Mouse (Mus musculus) heart, embryonic 11.5 days (tissue): ENCODE measurements around the gene Daglb. TPM values are rescaled to one million over a fixed set of nuclear protein-coding genes. Genes with fewer than 3 reads are reported as not detected.

Experiments
- ATAC-seq: fragments of 200-750 bp; cut with Nextera tagmentation; replicated peaks from 2 replicates; pipeline ENCODE4 v1.8.0; 2017; ENCODE audit warnings: moderate library complexity; ENCODE audit not compliant: insufficient number of reproducible peaks, low FRiP score, low TSS enrichment
- H3K27ac ChIP-seq: fragments of 300-500 bp; sonication (generic); 2 replicates; pipeline ENCODE4 v1.5.1; 2014; ENCODE audit warnings: mild to moderate bottlenecking, low read depth, low read length
- H3K27me3 ChIP-seq: fragments of 300-500 bp; sonication (generic); 2 replicates; pipeline ENCODE4 v1.6.1; 2014; ENCODE audit warnings: mild to moderate bottlenecking, low read length, mixed read lengths; ENCODE audit not compliant: control insufficient read depth, insufficient read depth
- H3K36me3 ChIP-seq: fragments of 300-500 bp; sonication (generic); 2 replicates; pipeline ENCODE4 v1.6.1; 2014; ENCODE audit warnings: mild to moderate bottlenecking, low read length, moderate library complexity, mixed read lengths; ENCODE audit not compliant: control insufficient read depth, insufficient read depth
- H3K4me1 ChIP-seq: fragments of 300-500 bp; sonication (generic); 2 replicates; pipeline ENCODE4 v1.6.1; 2014; ENCODE audit warnings: low read length; ENCODE audit not compliant: control insufficient read depth, insufficient read depth
- H3K4me2 ChIP-seq: fragments of 300-500 bp; sonication (generic); 2 replicates; pipeline ENCODE4 v1.6.1; 2014; ENCODE audit warnings: mild to moderate bottlenecking, moderate library complexity
- H3K4me3 ChIP-seq: fragments of 300-500 bp; sonication (generic); 2 replicates; pipeline ENCODE4 v1.5.1; 2014; ENCODE audit warnings: low read depth, low read length
- H3K9ac ChIP-seq: fragments of 300-500 bp; sonication (generic); 2 replicates; pipeline ENCODE4 v1.6.1; 2014; ENCODE audit warnings: mild to moderate bottlenecking, low read depth, low read length, moderate library complexity
- H3K9me3 ChIP-seq: fragments of 300-500 bp; sonication (generic); replicated peaks from 2 replicates; pipeline ENCODE4 v1.6.1; 2016; ENCODE audit warnings: low read length; ENCODE audit not compliant: control insufficient read depth
- WGBS: fragments of 180-500 bp; shearing (Covaris S2); extraction: QIAGEN DNeasy Blood & Tissue Kit; methylation state at CpG from one replicate; pipeline ENCODE4 v1.1.7; 2014; ENCODE audit not compliant: insufficient replicate concordance; 5-methylcytosine and 5-hydroxymethylcytosine counted together
- polyA plus RNA-seq: library from polyadenylated mRNA; unstranded; fragments of >200 nt; fragmentation: Nextera tagmentation; extraction: Ambion mirVana; gene quantifications from 2 replicates; pipeline ENCODE4 v1.2.1, GENCODE M21; 2014

The Daglb gene
- polyA plus RNA-seq, 1 experiment from 2014 or later: 8.5 TPM

GRCm38 (mm10) chr5:143502899-143503557 lies 38.6 kb downstream of the Daglb start:
- peaks cover 11% of the 10 kb centered on the region for H3K4me1 ChIP-seq
- peaks cover 13% of the 10 kb centered on the region for H3K36me3 ChIP-seq
- WGBS: 89% methylated on average over 19 of the region's 19 CpGs
- no peak overlapping the region for H3K9ac ChIP-seq
- no peaks in the 10 kb centered on the region for H3K27me3 ChIP-seq
- H3K27ac ChIP-seq: no peak overlapping the region
- ATAC-seq: no peak
- H3K9me3 ChIP-seq: no peaks in the 10 kb centered on the region
- H3K4me2 ChIP-seq: no peak overlapping the region
- no peak overlapping the region for H3K4me3 ChIP-seq

GRCm38 (mm10) chr5:143503740-143504139 lies 39.4 kb downstream of the Daglb start:
- H3K4me2 ChIP-seq: no peak overlapping the region
- no peak overlapping the region for H3K4me3 ChIP-seq
- H3K27me3 ChIP-seq: no peaks in the 10 kb centered on the region
- H3K9me3 ChIP-seq: no peaks in the 10 kb centered on the region
- no peak for ATAC-seq
- peaks cover 19% of the 10 kb centered on the region for H3K4me1 ChIP-seq
- H3K27ac ChIP-seq: no peak overlapping the region
- H3K36me3 ChIP-seq: peaks cover 13% of the 10 kb centered on the region
- WGBS: 90% methylated on average over 6 of the region's 6 CpGs
- no peak overlapping the region for H3K9ac ChIP-seq

- ATAC-seq: no peak
- no peaks in the 10 kb centered on the region for H3K9me3 ChIP-seq
- no peak overlapping the region for H3K4me3 ChIP-seq
- no peak overlapping the region for H3K27ac ChIP-seq
- peaks cover 26% of the 10 kb centered on the region for H3K4me1 ChIP-seq
- H3K27me3 ChIP-seq: no peaks in the 10 kb centered on the region
- 62% methylated on average over 3 of the region's 3 CpGs for WGBS
- H3K9ac ChIP-seq: no peak overlapping the region
- H3K36me3 ChIP-seq: peaks cover 13% of the 10 kb centered on the region
- H3K4me2 ChIP-seq: no peak overlapping the region
Measured at GRCm38 (mm10) chr5:143504453-143504852, 40.1 kb downstream of the Daglb start.

- peaks cover 13% of the 10 kb centered on the region for H3K36me3 ChIP-seq
- H3K9ac ChIP-seq: no peak overlapping the region
- no peaks in the 10 kb centered on the region for H3K9me3 ChIP-seq
- H3K4me3 ChIP-seq: no peak overlapping the region
- H3K4me2 ChIP-seq: no peak overlapping the region
- no peak for ATAC-seq
- WGBS: 87% methylated on average over 8 of the region's 8 CpGs
- H3K4me1 ChIP-seq: peaks cover 32% of the 10 kb centered on the region
- no peak overlapping the region for H3K27ac ChIP-seq
- H3K27me3 ChIP-seq: no peaks in the 10 kb centered on the region
Measured at GRCm38 (mm10) chr5:143505056-143505455, 40.7 kb downstream of the Daglb start.

GRCm38 (mm10) chr5:143505545-143505944 lies 41.2 kb downstream of the Daglb start:
- Histone ChIP-seq H3K4me1 (peaks cover 36% of the 10 kb centered on the region), H3K27ac (no peak overlapping the region), H3K27me3 (no peaks in the 10 kb centered on the region), H3K9ac (no peak overlapping the region), H3K4me2 (no peak overlapping the region), H3K36me3 (peaks cover 13% of the 10 kb centered on the region), H3K9me3 (no peaks in the 10 kb centered on the region), H3K4me3 (no peak overlapping the region)
- no peak for ATAC-seq
- WGBS: 80% methylated on average over 7 of the region's 7 CpGs

GRCm38 (mm10) chr5:143509294-143509693 lies 44.9 kb downstream of the Daglb start:
- Histone ChIP-seq H3K9me3 (no peaks in the 10 kb centered on the region), H3K27me3 (no peaks in the 10 kb centered on the region), H3K4me3 (peak overlapping the region; percentile 14; the same call in 1 of the 2 replicates), H3K4me1 (peaks cover 64% of the 10 kb centered on the region), H3K4me2 (peak overlapping the region; percentile 45), H3K36me3 (peaks cover 12% of the 10 kb centered on the region), H3K27ac (peak overlapping the region; percentile 83), H3K9ac (peak overlapping the region; percentile 36; the same call in 1 of the 2 replicates)
- ATAC-seq: no peak
- WGBS: 28% methylated on average over 9 of the region's 9 CpGs

GRCm38 (mm10) chr5:143509737-143510136 lies 45.4 kb downstream of the Daglb start:
- Histone ChIP-seq H3K9ac (peak overlapping the region; percentile 36; the same call in 1 of the 2 replicates), H3K9me3 (no peaks in the 10 kb centered on the region), H3K4me1 (peaks cover 64% of the 10 kb centered on the region), H3K4me2 (peak overlapping the region; percentile 45), H3K27me3 (no peaks in the 10 kb centered on the region), H3K4me3 (peak overlapping the region; percentile 14; the same call in 1 of the 2 replicates), H3K36me3 (peaks cover 11% of the 10 kb centered on the region), H3K27ac (peak overlapping the region; percentile 83)
- 15% methylated on average over 11 of the region's 11 CpGs for WGBS
- 0 out of 2 replicates have a peak, but pooled peaks have one; percentile 53 for ATAC-seq

GRCm38 (mm10) chr5:143511577-143511976 lies 47.2 kb downstream of the Daglb start:
- H3K4me2 ChIP-seq: no peak overlapping the region
- ATAC-seq: no peak
- no peak overlapping the region for H3K9ac ChIP-seq
- H3K4me1 ChIP-seq: peaks cover 64% of the 10 kb centered on the region
- 60% methylated on average over 4 of the region's 4 CpGs for WGBS
- no peak overlapping the region for H3K27ac ChIP-seq
- H3K27me3 ChIP-seq: no peaks in the 10 kb centered on the region
- no peak overlapping the region for H3K4me3 ChIP-seq
- H3K36me3 ChIP-seq: peaks cover 14% of the 10 kb centered on the region
- no peaks in the 10 kb centered on the region for H3K9me3 ChIP-seq

- WGBS: 72% methylated on average over 4 of the region's 4 CpGs
- H3K36me3 ChIP-seq: peaks cover 13% of the 10 kb centered on the region
Measured at GRCm38 (mm10) chr5:143512305-143512704, 47.9 kb downstream of the Daglb start.

More at GRCm38 (mm10) chr5:143512305-143512704, 47.9 kb downstream of the Daglb start:
- Histone ChIP-seq H3K27ac (no peak overlapping the region), H3K4me3 (no peak overlapping the region), H3K9ac (no peak overlapping the region), H3K4me2 (no peak overlapping the region), H3K27me3 (no peaks in the 10 kb centered on the region), H3K9me3 (no peaks in the 10 kb centered on the region), H3K4me1 (peaks cover 60% of the 10 kb centered on the region)
- no peak for ATAC-seq
